Mouse (Mus musculus): ENCODE data around the gene Afdn.
A peak's percentile ranks its signal among the peaks of the same experiment; 100 is the strongest.
"Not testable (repeated sequence)": the region's sequence is repeated elsewhere in the genome, so short reads cannot be mapped to it uniquely, and the experiment has no call there.

The Afdn gene

DNA sequence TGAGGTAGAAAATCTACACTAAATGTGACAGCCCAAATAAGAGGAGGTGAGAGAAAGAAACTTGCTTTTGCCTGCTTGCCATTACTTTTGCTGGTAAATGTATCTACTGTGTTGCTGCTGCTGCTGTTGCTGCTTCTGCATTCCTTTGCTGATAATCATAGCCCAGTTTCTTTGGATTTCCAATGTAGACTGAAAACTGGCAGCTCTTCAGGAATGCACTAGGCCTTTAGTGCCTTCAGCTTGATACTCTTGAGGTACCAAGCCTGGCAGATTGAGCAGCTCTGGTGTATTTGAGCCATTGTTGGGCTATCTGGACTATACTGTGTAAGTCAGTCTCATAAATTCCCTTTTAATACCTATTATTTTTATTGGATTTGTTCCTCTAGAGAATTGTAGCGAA lies 18.5 kb downstream of the Afdn start:
- no peak for DNase-seq

DNA sequence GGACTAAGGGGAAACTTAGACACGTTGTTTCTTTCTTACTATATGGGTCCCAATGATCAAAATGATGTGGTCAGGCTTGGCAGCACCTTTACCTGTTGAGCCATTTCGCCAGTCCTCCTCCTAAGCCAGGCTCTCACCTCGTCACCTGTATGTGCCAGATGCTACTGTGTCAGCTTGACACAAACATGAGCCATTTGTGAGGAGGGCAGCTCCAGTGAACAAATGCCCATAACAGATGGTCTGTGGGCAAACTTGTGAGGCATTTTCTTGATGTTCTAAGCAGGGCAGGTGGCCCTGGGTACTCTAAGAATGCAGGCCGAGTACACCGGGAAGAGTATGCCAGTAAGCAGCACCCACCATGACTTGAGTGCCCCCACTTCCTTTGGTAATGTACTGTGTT lies 21.6 kb downstream of the Afdn start:
- peak; percentile 28 to 44 for DNase-seq

DNA sequence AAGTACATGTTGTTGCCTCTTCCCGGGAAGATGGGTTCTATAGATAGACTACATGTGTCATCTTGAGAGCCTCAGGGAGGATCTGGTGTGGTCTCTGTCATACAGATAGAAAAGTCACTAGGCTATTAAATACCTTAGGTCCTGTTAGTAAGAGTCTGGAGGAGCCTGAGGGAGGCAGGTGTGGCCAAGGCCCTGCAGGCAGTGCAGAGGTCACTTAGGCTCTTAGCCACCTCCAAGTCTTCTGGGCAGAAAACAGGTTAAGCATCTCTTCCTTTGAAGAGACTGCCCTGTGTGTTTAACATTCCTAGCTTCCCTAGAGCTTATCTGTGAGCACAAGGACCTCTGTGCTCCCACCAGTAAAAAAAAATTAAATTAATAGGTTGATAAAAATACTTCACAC lies 23.1 kb downstream of the Afdn start:
- no peak for DNase-seq

DNA sequence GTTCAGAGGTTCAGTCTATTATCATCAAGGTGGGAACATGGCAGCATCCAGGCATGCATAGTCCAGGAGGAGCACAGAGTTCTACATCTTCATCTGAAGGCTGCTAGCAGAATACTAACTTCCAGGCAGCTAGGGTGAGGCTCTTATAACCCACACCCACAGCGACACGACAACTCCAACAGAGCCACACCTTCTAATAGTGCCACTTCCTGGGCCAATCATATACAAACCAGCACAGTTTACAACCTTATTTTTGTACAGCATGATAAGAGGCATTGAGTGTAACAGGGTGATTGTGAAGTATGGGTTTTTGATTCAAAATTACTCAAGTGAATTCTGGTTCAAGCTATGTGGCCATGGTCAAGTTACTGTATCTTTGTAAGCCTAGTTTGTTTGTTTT lies 29.7 kb downstream of the Afdn start:
- not testable (repeated sequence) for DNase-seq

DNA sequence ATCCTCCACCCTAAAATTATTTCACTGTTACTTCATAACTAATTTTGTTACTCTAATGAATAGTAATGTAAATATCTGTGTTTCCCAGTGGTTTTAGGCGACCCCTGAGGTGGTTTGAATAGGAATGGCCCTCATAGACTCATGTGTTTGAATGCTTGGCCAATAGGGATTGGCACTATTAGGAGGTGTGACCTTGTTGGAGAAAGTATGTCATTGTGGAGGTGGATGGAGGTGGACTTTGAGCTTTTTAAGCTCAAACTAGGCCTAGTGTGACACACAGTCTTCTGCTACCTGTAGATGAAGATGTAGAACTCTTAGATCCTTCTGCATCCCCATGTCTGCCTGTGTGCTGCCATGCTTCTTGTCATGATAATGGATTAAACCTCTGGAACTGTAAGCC lies 37.4 kb downstream of the Afdn start:
- no peak for DNase-seq

DNA sequence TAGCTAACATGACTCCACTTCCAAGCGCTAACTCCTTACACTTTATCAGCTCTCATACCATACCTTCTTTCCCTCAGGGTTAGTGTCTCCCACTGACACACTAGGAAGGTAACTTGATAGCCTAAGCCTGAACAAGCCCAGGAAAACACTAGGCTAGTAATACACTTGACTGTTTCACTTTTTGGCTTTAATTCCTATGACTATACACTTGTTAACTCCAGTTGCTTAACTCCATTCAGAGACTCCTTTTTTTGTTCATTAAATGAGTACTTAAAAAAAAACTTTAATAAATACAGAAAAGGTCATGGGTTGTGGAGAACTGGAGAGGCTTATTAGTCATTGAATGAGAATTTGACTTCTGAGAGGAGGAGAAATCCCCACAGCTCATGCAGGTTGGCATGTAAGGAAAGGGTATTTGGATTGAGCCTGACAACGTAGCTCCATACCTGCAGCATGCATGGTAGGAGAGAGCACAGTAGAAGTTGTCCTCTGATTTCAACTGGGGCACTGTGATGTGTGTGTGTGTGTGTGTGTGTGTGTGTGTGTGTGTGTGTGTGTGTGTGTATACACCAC lies 42.6 kb downstream of the Afdn start:
- no peak for DNase-seq

DNA sequence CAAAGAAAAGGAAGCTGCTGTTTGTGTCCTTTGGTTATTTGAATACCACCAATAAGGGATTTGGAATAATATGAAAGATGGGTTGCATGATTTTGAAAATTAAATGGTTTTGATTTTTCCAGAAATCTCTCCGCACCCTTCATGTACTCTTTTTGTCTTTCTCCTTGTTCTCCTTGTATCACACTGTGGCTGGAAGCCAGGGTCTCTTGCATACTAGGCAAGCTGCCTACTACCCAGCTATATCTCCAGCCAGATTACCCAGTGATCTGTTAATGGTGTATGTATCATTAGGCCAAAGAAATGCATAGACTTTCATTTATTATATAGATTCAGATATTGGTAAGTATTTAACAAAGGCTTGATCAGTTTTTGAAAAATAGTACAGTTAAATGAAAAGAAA lies 45.7 kb downstream of the Afdn start:
- DNase-seq, result peak; percentile 45 to 51

DNA sequence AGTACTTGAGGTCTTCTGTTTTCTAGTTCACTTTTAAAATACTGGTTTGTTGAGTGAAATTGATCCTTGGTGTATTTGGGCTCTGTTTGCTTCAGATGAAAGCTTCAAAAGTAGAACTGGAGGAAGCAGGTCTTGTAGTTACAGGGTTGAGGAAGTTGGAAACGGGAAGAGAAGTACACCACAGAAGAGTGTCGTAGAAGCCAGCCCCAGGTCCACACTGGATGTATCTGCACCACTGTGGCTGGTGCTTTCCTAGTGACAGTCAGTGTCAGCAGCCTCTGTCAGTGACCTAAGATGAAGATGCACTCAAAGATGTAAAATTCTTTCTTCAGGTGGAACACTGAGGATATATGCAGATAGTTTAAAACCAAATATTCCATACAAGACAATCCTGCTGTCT lies 57.5 kb downstream of the Afdn start:
- DNase-seq, result no peak

DNA sequence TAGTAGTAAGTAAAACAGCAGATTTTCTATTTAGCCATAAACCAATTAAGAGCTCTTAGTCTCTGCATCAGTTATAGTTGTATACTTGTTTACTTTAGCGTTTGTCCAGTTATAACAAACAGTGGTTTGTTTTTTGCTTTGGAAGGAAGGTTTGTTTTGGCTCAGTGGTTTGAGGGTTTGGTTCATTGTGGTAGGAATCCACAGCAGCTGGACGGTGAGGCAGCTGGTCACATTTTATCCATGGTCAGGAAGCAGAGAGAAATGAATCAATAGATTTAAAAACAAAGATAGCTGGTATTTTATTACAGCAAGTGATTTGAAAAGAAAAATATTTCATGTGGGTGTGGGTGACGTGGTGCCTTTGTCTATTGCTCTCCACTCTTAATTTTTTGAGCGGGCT lies 59.0 kb downstream of the Afdn start:
- DNase-seq, result no peak

DNA sequence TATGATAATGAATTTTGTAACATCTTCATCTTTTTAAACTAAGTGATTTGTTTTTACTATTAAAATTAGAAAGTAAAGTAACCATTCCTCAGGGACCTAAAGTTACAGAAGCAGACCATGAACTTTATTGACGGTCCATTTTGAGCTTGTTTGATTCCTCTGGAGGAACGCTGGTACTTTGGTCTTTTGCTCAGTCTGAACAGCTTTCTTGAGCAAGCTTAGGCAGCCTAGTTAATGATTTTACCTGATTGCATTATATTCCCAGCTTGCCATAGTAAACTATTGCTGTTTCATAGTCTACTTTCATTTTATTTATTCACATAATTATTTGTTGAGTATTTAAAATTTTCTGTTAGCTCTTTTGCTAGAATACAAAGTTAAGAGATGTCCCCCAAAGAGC lies 60.3 kb downstream of the Afdn start:
- no peak for DNase-seq

DNA sequence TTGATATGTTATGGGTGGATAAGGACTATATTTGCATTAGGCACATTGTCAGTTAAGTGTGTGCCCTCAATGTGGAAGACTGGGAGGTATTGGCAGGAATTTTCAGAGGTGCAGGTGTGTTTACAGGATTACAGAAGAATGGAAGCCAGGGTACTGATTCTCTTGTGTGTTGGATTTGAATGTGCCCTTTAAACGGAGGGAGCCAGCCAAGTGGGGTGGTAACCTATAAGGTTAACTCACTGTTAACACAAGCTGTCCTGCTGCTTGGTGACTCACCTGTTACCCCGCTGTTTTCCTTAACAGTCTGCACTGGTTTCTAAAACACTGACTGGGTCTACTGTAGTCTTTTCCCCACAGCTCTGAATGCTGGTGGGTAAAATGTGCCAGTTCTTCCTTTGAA lies 65.1 kb downstream of the Afdn start:
- DNase-seq, result no peak

DNA sequence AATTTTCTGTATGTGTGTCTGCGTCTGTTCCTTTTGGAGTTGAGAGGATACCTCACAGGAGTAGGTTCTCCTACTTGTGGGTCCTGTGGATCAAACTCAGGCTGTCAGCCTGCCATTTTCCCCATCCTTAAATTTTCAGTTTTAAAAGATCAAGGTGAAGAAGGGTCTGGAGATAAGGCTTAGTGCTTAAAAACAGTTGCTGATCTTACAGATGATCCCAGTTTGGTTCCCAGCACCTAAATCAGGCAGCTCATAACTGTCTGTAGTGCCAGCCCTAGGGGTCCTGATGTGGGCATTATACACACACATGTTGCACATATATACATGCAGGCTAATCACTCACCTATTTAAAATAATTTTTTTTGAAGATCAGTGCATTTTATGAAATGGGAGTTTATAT lies 69.9 kb downstream of the Afdn start:
- DNase-seq, result peak in 1 of 2 experiments; percentile 12

DNA sequence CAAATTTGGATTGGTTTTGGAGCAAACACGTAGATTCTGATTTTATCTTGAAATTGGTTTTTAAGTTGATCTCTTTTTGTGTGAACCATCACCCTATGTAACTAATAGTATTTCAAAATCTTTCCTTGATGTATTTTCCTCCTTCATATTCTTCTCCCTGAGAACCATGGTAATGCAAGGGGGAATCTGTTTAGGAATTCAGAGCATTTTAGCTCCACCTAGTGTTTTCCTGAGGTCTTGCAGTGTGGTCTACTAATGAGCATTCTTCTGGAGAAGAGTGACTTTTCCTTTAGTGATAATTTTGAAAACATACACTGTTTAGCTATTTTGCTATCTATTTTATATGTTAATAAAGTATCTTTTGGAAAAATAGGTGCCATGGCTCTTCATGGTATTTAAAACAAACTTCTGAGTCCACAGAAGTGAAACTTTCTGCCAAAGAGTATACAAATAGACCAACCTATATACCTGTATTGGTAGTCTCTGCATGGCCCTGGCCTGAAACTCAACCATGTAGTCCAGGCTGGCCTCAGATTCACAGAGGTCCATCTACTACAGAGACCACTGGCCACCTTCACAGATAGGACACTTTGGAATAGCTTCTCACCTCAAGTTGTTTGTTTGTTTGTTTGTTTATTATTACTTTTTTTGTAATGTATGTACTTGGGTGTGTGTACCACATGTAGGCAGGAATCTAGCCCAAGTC lies 70.5 kb downstream of the Afdn start:
- DNase-seq, result peak; percentile 75 to 83

DNA sequence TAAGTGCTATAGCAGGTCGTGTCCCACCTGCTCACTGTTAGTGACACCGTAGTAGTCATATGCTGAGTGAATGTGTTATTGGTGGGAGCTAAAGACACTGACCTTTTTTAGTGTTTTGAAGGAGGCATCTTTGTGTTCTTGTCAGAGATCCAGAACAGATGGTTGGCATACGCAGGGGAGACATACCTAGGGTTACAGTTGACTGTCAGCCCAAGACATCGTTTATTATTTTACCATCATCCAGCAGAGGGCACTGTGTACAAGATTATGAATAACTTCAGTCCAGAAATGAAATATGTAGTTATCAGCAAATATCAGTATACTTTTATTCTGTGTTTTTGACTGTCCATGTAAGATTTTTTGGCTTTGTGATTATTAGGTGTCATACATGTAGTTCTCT lies 75.5 kb downstream of the Afdn start:
- DNase-seq, result peak; percentile 80 to 88

DNA sequence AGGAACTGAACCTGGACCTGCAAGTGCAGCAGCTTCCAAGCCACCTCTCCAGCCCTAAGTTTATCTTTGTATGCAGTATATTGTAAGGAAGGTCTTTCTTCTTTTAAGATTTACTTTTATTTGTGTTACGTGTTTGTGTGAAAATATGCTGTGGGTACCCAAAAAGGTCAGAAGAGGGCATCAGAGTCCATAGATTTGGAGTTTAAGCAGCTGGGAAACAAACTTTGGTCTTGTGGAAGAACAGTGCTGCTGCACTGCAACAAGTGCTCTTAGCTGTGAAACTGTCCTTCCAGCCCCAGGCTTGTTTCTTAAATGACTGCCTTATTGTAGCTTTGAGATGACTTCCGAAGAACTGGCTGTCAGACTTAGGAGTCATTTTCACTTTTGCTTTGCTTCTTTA lies 89.8 kb downstream of the Afdn start:
- DNase-seq, result no peak

DNA sequence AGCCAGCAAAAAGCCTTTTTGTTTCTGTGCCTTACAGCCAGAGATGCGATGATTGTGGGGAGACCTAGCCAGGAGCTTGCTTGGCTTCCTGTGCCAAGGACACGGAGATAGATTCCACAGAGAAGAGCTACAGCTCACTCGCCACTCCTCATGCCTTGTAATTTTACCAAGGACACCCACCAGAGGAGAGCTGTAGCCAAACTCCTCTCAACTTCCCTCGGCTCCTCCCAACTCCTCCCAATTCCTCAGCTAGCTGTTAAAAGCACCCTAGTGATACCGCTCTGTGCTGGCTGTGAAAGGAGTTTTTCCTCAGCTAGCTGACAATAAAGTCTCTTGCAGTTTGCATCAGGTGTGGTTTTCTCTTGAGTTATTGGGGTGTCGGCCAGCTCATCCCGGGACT lies 93.5 kb downstream of the Afdn start:
- not testable (repeated sequence) for DNase-seq

DNA sequence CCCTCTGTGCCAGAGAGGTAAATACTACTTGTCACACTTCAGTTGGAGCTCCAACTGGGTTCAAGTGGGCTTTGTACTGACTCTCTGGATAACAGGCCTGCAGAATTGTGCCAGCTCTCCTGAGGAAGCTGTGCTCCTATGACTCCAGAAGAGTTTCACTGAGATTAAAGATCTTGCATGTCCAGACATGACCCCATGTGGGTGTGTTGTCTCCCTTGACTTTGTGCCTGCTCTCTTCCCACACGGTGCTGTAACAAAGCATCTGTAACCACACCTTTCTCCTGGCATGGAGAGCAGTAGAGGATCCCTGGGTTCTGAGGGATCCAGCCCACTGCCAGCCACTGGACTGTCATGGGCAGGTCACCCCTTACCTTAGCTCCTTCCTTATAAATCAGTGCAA lies 95.1 kb downstream of the Afdn start:
- no peak for DNase-seq

DNA sequence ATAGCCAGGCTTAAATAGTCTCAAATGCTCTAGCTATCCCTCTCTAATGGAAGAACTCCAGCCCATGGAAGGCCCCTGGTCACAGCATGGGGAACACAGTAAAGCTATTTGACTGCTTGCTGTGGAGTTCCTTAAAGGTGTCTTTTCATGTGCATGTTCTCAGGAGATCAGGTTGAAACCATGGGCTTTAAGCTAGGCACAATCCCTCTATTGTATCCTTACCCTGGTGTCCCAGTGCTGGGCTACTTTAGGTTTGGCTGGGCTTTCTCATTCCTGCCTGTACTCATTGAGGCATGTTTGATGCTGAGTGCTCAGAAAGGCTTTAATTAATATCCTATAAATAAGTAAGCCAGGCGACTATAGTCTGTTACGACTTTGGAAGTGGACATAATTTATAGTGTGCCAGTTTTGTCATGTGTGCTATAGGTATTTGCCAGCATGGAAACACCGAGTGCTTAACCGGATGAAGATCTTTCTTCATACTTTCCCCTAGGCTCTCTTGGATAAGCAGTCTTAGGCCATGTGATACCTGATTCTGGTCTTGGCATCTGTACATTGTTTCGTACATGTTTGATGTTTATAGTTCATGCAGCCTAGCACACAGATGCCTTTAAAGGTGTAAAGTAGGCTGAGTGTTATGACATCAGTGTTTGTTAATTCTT lies 96.2 kb downstream of the Afdn start:
- DNase-seq, result no peak

DNA sequence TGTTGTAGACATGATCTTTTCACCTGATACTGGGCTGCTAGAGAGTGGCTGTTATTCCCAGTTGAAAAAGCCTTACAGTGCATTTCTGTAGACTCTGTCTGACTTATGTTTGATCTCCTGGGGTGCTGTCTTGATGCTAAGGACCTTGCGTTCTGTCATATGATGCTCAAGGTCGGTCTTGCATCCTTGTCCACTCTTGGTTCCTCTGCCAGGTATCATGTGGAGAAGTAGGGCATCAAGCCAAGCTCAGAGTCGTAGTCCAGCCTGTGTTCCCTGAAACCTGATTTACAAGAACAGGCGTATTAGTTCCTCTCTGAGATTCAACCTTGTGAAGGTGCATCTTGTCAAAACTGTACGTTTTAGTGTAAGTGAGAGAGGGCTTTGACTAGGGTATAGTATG lies 105.0 kb downstream of the Afdn start:
- peak; percentile 96 to 98 for DNase-seq

DNA sequence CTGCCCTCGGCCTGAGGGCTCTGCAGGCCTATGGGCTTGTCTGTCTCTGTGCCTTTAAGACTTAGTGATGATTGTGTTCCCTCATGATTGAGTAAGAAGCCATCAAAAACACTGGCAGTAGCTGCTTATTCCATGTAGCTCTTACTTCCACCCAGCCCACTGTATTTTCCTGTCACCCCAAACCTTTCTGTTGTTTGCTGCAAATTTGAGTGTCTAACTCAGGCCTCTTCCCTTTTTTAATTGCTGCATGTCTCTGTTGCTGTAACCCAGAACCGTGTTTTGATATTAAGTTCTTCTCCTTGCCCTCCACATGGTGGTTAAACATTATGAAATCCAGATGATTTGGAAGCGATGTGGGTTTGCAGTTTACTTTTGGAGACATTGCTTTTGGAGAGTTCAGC lies 106.6 kb downstream of the Afdn start:
- DNase-seq, result no peak

DNA sequence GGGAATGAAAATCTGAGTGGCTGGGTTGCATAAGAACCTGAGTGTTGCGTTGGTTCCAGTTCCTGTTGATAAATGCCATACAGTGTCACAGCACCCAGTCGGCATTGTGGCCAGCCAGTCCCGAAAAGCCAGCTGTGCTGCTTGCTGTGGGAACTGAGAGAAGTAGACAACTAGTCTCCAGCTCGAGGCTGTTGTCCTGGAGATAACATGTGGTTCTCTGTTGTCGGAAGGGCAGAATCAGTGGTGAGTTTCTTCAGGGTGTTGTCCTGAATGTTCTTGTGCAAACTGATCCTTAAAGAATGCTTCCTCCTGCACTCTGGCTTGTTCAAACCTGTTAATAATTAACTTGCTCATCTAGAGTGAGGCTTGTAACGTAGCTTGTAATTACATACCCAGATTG lies 107.1 kb downstream of the Afdn start:
- DNase-seq, result no peak

DNA sequence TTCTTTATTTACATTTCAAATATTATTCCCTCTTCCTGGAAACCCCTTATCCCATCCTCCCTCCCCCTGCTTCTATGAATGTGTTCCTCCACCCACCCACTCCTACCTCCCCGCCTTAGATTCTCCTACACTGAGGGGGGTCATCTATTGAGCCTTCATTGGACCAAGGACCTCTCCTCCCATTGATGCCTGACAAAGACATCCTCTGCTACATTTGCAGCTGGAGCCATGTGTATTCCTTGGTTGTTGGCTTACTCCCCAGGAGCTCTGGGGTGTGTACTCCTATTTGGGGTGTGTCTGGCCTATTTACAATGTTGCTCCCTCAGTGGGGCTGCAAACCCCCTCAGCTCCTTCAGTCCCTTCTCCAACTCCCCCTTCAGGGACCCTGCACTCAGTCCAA lies 109.9 kb downstream of the Afdn start:
- no peak for DNase-seq

DNA sequence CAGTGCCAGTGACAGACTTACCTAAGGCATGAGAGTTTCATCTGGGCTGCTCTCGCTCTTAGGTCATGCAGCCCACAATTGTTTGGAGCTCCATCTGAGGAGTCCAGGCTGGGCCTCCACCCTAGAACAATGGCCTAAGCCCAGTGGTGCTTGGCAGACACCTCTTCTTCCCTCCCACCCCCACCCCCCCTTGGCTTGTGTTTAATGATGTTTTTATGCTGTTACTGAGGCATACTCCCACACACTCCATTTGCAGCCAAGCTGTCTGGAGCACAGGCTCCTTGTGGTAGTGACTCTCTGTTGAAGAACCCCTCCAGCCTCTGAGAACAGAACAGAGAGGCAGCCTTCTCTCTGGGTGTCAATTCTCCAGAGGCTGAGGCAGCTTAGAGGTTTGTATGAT lies 113.9 kb downstream of the Afdn start:
- no peak for DNase-seq

DNA sequence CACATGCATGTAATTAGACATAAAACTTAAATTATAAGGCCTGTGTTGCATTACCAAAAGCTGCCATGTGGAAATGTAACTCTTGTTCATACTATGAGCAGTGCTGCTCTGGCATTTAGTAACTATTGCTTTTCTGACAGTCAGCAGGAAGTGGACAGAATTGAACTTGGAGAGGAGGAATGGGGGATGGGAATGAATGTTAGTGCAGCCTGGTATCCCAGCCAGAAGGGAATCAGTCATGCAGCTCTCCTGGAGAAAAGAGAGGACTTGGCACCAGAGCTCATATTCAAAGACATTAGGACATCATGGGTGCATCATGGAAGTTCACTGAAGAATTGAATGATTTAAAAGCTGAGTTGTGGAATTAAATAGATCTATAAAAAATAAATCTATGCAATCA lies 117.1 kb downstream of the Afdn start:
- no peak for DNase-seq

DNA sequence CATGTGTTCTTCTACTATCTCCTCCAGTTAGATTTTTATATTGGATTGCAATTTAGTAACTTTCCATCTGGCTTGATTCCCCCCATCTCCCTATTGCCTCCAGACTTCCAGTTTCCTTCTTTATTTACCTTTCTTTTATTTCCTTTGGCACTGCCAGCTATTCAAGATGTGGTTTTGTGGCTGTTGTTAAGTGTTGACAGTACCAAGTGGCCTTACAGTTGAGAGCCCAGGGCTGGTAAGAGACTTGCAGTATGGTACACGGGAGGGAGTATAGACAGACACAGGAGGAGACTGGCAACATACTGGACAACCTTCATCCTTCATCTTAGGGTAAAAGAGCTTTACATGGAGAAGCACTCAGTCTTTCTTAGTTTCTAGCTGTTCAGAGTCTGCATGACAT lies 119.4 kb downstream of the Afdn start:
- no peak for DNase-seq
